Mouse (Mus musculus): ENCODE results near the gene Usf2. TPM values are rescaled to one million over a fixed set of nuclear protein-coding genes. Genes with fewer than 3 reads are reported as not detected.
"Not testable (repeated sequence)": the region's sequence is repeated elsewhere in the genome, so short reads cannot be mapped to it uniquely, and the experiment has no call there.

Usf2 gene
- total RNA-seq, 2 experiments from 2014 or later, result 75.9 to 121 TPM

- ATAC-seq (replicated peaks; ENCODE audit: low FRiP score, poor library complexity, severe bottlenecking), result no peak
Observed at GRCm38 (mm10) chr7:30924071-30924470, 32.5 kb downstream of the Usf2 start.

DNA sequence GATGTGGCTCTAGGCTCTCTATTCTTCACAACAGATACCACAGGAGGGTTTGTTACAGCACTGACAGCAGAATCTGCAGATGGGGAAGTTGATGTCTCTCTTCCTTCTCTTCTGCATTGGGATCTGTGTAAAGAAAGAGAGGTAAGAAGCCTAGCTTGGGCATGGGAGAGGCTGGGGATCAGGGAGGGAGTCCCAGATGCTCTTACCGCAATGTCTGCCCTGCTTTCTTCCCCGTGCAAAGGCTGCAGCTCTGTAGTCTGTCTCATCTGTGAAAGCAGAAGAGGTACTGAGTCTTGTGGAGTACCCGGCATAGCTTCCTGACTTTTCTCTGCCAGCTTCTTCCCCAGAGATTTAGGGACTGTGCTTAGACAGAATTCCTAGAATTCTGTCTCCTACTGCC lies 34.1 kb downstream of the Usf2 start:
- ATAC-seq (replicated peaks; ENCODE audit: low FRiP score, poor library complexity, severe bottlenecking), result not testable (repeated sequence)

DNA sequence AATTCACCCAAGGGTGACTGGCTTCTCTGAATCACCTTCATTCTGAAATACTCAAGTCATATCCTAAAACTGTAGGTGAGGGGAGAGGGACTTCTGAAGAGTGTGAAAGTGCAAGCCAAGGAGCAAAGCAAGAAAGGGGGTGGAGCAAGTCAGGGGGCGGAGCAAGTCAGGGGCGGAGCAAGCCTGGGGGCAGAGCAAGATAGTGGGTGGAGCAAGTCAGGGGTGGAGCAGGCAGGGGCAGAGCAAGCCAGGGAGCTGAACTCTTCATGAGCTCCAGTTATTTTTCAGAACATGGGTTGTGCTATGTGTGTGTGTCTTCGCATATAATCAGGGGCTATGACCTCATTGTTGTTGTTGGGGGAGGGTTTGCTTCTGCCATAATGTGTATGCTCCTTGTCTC lies 36.4 kb downstream of the Usf2 start:
- ATAC-seq (replicated peaks; ENCODE audit: low FRiP score, poor library complexity, severe bottlenecking), result no peak; the same call in 1 of the 2 replicates

DNA sequence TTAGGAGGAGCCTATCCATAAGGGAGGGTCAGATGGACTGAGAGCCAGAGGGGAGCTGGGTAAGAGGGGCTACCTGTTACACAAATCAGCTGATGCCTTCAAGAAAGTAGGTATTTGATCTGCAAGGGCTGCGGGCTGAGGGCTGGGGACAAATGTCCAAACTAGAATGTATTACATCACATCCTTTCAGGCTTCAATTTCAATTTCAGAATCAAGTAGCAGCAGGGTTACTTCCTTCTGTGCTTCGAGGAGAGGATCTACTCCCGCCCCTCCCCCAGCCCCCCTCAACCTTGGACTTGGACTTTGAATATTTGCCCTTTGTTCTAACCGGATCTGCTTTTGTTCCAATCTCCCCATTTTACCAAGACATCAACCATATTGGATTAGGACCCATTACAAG lies 39.4 kb downstream of the Usf2 start:
- ATAC-seq (replicated peaks; ENCODE audit: low FRiP score, poor library complexity, severe bottlenecking), result no peak

DNA sequence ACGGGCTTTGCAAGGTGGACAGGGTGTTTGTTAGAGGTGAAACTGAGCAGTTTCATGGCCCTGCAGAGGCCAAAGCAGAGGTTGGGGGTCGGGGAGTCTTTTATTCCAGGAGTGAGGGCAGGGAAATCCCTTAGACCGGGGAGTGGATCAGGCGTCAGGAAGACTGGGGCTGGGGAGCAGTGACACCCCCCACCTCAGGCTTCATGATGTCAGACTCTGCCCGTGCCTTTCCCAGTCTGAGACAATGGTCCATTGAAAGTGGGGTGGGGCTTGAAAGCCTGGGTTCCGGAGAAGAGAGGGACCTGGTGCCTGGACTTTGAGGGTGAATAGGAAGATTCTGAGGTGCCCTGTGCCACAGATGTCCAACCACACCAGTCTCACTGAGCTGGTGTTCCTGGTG lies 39.9 kb downstream of the Usf2 start:
- ATAC-seq (replicated peaks; ENCODE audit: low FRiP score, poor library complexity, severe bottlenecking), result no peak

DNA sequence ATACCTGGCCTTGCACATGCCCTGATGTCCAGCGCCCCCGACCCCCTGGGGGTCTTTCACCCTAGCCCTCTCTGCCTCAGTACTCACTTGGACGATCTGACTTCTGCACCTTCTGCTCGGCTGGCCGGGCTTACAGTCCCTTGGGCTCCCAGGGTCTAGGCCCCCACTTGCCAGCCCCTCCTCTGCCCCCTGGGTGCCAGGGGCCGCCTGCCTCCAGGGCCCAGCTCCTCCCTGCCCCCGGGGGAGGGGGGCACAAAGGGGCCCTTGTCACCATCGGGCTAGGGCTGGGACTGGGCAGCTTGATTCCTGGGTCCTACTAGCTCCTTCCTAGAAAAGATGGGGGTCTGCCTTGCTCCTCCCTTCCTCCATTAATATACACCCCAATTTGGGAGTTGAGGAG lies 41.9 kb downstream of the Usf2 start, which contains the start of gene Mag:
Gene Mag, minus strand, starts transcription at position 142 of the 400 bp plus-strand sequence.
- ATAC-seq (replicated peaks; ENCODE audit: low FRiP score, poor library complexity, severe bottlenecking), result no peak

GRCm38 (mm10) chr7:30909773-30910172 lies 46.8 kb downstream of the Usf2 start:
- ATAC-seq (replicated peaks; ENCODE audit: low FRiP score, poor library complexity, severe bottlenecking), result no peak

DNA sequence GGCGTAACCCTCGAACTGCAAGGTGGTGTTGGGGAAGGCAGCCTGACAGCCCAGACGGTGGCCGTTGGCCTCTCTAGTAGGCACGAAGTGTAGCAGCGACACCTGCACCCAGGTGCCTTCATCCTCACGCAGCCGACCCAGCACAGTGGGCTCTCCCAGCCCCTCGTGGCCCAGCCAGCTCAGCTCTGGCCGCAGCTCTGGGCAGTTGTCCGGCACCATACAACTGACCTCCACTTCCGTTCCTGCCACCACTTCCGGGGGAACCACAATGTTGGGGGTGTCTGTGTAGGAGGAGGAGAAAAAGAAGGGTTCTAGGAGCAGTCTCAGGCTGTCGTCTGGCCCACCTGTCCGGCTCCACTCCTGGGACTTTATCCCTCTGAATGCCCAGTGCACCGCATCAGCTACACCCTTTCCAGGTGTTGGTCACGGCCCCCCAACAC lies 47.6 kb downstream of the Usf2 start:
- no peak for ATAC-seq (replicated peaks; ENCODE audit: low FRiP score, poor library complexity, severe bottlenecking)

DNA sequence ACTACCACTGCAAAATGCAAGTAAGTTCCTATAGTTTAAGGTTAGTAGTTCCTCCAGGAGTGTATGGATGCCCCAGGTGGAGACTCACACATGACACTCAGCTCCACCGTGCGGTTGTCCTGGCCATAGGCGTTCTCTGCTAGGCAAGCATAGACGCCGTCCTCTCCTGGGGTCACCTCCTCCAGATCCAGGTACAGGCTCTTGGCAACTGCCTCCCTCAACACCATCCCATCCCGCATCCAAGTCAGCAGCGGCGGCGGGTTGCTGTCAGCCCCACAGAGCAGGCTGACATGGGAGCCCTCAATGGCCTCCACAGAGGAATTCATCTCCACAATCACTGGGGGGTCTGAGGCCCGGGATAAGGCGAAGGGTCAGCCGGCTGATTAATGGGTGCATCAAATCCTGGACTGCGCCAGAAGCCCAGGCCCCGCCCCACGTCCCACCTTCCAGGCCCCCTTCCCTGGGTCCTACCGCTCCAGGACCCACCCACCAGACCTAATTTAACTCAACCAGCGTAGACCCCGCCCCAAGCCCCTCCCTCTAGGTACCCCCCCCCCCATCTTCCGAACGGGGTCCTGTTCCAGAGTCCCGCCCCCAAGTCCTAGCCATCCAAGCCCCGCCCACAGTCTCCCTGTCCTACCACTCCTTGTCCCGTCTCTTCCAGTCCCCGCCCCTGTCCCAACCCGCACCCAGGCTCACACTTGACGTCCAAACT lies 48.2 kb downstream of the Usf2 start:
- ATAC-seq (replicated peaks; ENCODE audit: low FRiP score, poor library complexity, severe bottlenecking), result no peak

DNA sequence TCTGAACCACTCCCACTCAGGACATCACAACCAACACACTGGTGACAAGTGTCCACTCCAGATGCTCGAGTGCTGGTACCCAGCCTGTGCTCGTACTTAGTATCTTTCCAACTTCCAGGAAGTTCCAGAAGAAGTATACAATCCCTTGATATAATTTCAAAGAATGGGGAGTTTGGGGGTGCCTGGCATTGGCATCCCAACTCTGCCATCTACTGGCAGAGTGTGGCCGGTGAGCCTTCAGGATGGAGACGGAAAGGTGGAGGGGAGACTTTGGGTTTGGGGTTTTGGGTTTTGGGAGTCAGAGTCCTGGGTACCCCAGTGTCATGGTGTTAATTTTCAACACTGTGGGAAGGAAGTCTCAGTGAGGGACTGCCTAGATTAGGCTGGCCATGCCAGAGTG lies 52.6 kb downstream of the Usf2 start:
- no peak for ATAC-seq (replicated peaks; ENCODE audit: low FRiP score, poor library complexity, severe bottlenecking)

Other genes starting within 250 kb of the Usf2 start
- 4.0 TPM in 1 of 2 replicates, not detected in the other for gene Atp4a, start 244.6 kb downstream of the Usf2 start, total RNA-seq (2015; ENCODE audit: low replicate concordance)
- gene Atp4a, start 244.6 kb downstream of the Usf2 start, total RNA-seq (2017; ENCODE audit: low replicate concordance), result not detected in 2 replicates
- gene Tmem147, start 227.3 kb downstream of the Usf2 start, total RNA-seq (2015; ENCODE audit: low replicate concordance), result 5.4 and 21.0 TPM in 2 replicates
- gene Tmem147, start 227.3 kb downstream of the Usf2 start, total RNA-seq (2017; ENCODE audit: low replicate concordance), result 5.1 and 11.2 TPM in 2 replicates
- not detected in 2 replicates for gene Gapdhs, start 213.1 kb downstream of the Usf2 start, total RNA-seq (2015; ENCODE audit: low replicate concordance)
- not detected in 2 replicates for gene Gapdhs, start 213.1 kb downstream of the Usf2 start, total RNA-seq (2017; ENCODE audit: low replicate concordance)
- gene Sbsn, start 205.3 kb downstream of the Usf2 start, total RNA-seq (2015; ENCODE audit: low replicate concordance), result not detected in 2 replicates
- gene Sbsn, start 205.3 kb downstream of the Usf2 start, total RNA-seq (2017; ENCODE audit: low replicate concordance), result not detected in 2 replicates
- 1.7 and 9.4 TPM in 2 replicates for gene Dmkn, start 193.0 kb downstream of the Usf2 start, total RNA-seq (2015; ENCODE audit: low replicate concordance)
- gene Dmkn, start 193.0 kb downstream of the Usf2 start, total RNA-seq (2017; ENCODE audit: low replicate concordance), result 9.7 TPM in 1 of 2 replicates, not detected in the other
- not detected in 2 replicates for gene Krtdap, start 168.9 kb downstream of the Usf2 start, total RNA-seq (2015; ENCODE audit: low replicate concordance)
- not detected in 2 replicates for gene Krtdap, start 168.9 kb downstream of the Usf2 start, total RNA-seq (2017; ENCODE audit: low replicate concordance)
- gene Ffar2, start 133.0 kb downstream of the Usf2 start, total RNA-seq (2015; ENCODE audit: low replicate concordance), result 2.2 and 7.1 TPM in 2 replicates
- gene Ffar2, start 133.0 kb downstream of the Usf2 start, total RNA-seq (2017; ENCODE audit: low replicate concordance), result 3.1 and 6.0 TPM in 2 replicates
- gene Ffar3, start 100.6 kb downstream of the Usf2 start, total RNA-seq (2015; ENCODE audit: low replicate concordance), result not detected in 2 replicates
- gene Ffar3, start 100.6 kb downstream of the Usf2 start, total RNA-seq (2017; ENCODE audit: low replicate concordance), result not detected in 2 replicates
- gene Ffar1, start 95.2 kb downstream of the Usf2 start, total RNA-seq (2015; ENCODE audit: low replicate concordance), result not detected in 2 replicates
- not detected in 2 replicates for gene Ffar1, start 95.2 kb downstream of the Usf2 start, total RNA-seq (2017; ENCODE audit: low replicate concordance)
- 2.9 and 3.6 TPM in 2 replicates for gene Cd22, start 76.5 kb downstream of the Usf2 start, total RNA-seq (2015; ENCODE audit: low replicate concordance)
- 1.0 and 3.3 TPM in 2 replicates for gene Cd22, start 76.5 kb downstream of the Usf2 start, total RNA-seq (2017; ENCODE audit: low replicate concordance)
- gene Mag, start 41.9 kb downstream of the Usf2 start, total RNA-seq (2015; ENCODE audit: low replicate concordance), result not detected in 2 replicates
- gene Mag, start 41.9 kb downstream of the Usf2 start, total RNA-seq (2017; ENCODE audit: low replicate concordance), result not detected in 2 replicates
- not detected in 2 replicates for gene Hamp2, start 32.1 kb downstream of the Usf2 start, total RNA-seq (2015; ENCODE audit: low replicate concordance)
- not detected in 2 replicates for gene Hamp2, start 32.1 kb downstream of the Usf2 start, total RNA-seq (2017; ENCODE audit: low replicate concordance)
- gene Hamp, start 12.8 kb downstream of the Usf2 start, total RNA-seq (2015; ENCODE audit: low replicate concordance), result not detected in 2 replicates
- not detected in 2 replicates for gene Hamp, start 12.8 kb downstream of the Usf2 start, total RNA-seq (2017; ENCODE audit: low replicate concordance)
- not detected in 2 replicates for gene Lsr, start 16.7 kb upstream of the Usf2 start, total RNA-seq (2015; ENCODE audit: low replicate concordance)
- 1.0 TPM in 1 of 2 replicates, not detected in the other for gene Lsr, start 16.7 kb upstream of the Usf2 start, total RNA-seq (2017; ENCODE audit: low replicate concordance)
- not detected in 2 replicates for gene Fam187b, start 17.0 kb upstream of the Usf2 start, total RNA-seq (2015; ENCODE audit: low replicate concordance)
- not detected in 2 replicates for gene Fam187b, start 17.0 kb upstream of the Usf2 start, total RNA-seq (2017; ENCODE audit: low replicate concordance)
- gene Fxyd5, start 85.7 kb upstream of the Usf2 start, total RNA-seq (2015; ENCODE audit: low replicate concordance), result 112 and 145 TPM in 2 replicates
- gene Fxyd5, start 85.7 kb upstream of the Usf2 start, total RNA-seq (2017; ENCODE audit: low replicate concordance), result 54.3 and 76.5 TPM in 2 replicates
- gene Fxyd7, start 94.7 kb upstream of the Usf2 start, total RNA-seq (2015; ENCODE audit: low replicate concordance), result not detected in 2 replicates
- not detected in 2 replicates for gene Fxyd7, start 94.7 kb upstream of the Usf2 start, total RNA-seq (2017; ENCODE audit: low replicate concordance)
- not detected in 2 replicates for gene Fxyd1, start 100.4 kb upstream of the Usf2 start, total RNA-seq (2015; ENCODE audit: low replicate concordance)
- gene Fxyd1, start 100.4 kb upstream of the Usf2 start, total RNA-seq (2017; ENCODE audit: low replicate concordance), result not detected in 2 replicates
- not detected in 2 replicates for gene Lgi4, start 102.5 kb upstream of the Usf2 start, total RNA-seq (2015; ENCODE audit: low replicate concordance)
- 0.51 TPM in 1 of 2 replicates, not detected in the other for gene Lgi4, start 102.5 kb upstream of the Usf2 start, total RNA-seq (2017; ENCODE audit: low replicate concordance)
- gene Fxyd3, start 119.9 kb upstream of the Usf2 start, total RNA-seq (2015; ENCODE audit: low replicate concordance), result not detected in 2 replicates
- not detected in 2 replicates for gene Fxyd3, start 119.9 kb upstream of the Usf2 start, total RNA-seq (2017; ENCODE audit: low replicate concordance)
- 5.9 TPM in 1 of 2 replicates, not detected in the other for gene Hpn, start 158.5 kb upstream of the Usf2 start, total RNA-seq (2015; ENCODE audit: low replicate concordance)
- gene Hpn, start 158.5 kb upstream of the Usf2 start, total RNA-seq (2017; ENCODE audit: low replicate concordance), result not detected in 2 replicates
- not detected in 2 replicates for gene Scn1b, start 170.2 kb upstream of the Usf2 start, total RNA-seq (2015; ENCODE audit: low replicate concordance)
- gene Scn1b, start 170.2 kb upstream of the Usf2 start, total RNA-seq (2017; ENCODE audit: low replicate concordance), result 1.3 TPM in 1 of 2 replicates, not detected in the other
- 19.1 and 38.6 TPM in 2 replicates for gene Gramd1a, start 199.1 kb upstream of the Usf2 start, total RNA-seq (2015; ENCODE audit: low replicate concordance)
- 6.7 and 29.1 TPM in 2 replicates for gene Gramd1a, start 199.1 kb upstream of the Usf2 start, total RNA-seq (2017; ENCODE audit: low replicate concordance)

Measured in erythroid progenitor cell, adult 5-6 weeks (primary cell).